Mouse (Mus musculus): ENCODE measurements around the gene Akap12.

The Akap12 gene

GRCm38 (mm10) chr10:4266041-4266930 is at the start of gene Akap12:
Gene Akap12 (plus strand): TSS chr10:4266380.
- DNase-seq (ENCODE audit: low spot score in 2 of 2): peak; percentile 21 to 69

GRCm38 (mm10) chr10:4230563-4231359 is 35.4 kb upstream of the Akap12 start:
- DNase-seq (ENCODE audit: low spot score in 2 of 2): no peak

- no peak for DNase-seq (ENCODE audit: low spot score in 2 of 2)
Observed at GRCm38 (mm10) chr10:4233102-4233501, 33.1 kb upstream of the Akap12 start.

- DNase-seq (ENCODE audit: low spot score in 2 of 2): no peak
Observed at GRCm38 (mm10) chr10:4239794-4240574, 26.2 kb upstream of the Akap12 start.

GRCm38 (mm10) chr10:4243591-4244300 is 22.4 kb upstream of the Akap12 start:
- no peak for DNase-seq (ENCODE audit: low spot score in 2 of 2)

GRCm38 (mm10) chr10:4245812-4246211 is 20.4 kb upstream of the Akap12 start:
- DNase-seq (ENCODE audit: low spot score in 2 of 2): no peak

- no peak for DNase-seq (ENCODE audit: low spot score in 2 of 2)
Observed at GRCm38 (mm10) chr10:4246407-4246806, 19.8 kb upstream of the Akap12 start.

GRCm38 (mm10) chr10:4249235-4249845 is 16.8 kb upstream of the Akap12 start:
- DNase-seq (ENCODE audit: low spot score in 2 of 2): no peak

GRCm38 (mm10) chr10:4250681-4251080 is 15.5 kb upstream of the Akap12 start:
- DNase-seq (ENCODE audit: low spot score in 2 of 2): no peak

- no peak for DNase-seq (ENCODE audit: low spot score in 2 of 2)
Observed at GRCm38 (mm10) chr10:4253613-4254012, 12.6 kb upstream of the Akap12 start.

GRCm38 (mm10) chr10:4254459-4254858 is 11.7 kb upstream of the Akap12 start:
- no peak for DNase-seq (ENCODE audit: low spot score in 2 of 2)

GRCm38 (mm10) chr10:4260925-4261324 is 5.3 kb upstream of the Akap12 start:
- DNase-seq (ENCODE audit: low spot score in 2 of 2): no peak

GRCm38 (mm10) chr10:4261359-4261952 is 4.7 kb upstream of the Akap12 start:
- DNase-seq (ENCODE audit: low spot score in 2 of 2): peak; percentile 35 to 64

GRCm38 (mm10) chr10:4265641-4266040 is 539 bp upstream of the Akap12 start:
- DNase-seq (ENCODE audit: low spot score in 2 of 2): no peak

- DNase-seq (ENCODE audit: low spot score in 2 of 2): peak in 1 of 2 experiments; percentile 68
Observed at GRCm38 (mm10) chr10:4266931-4267310, 741 bp downstream of the Akap12 start.

- no peak for DNase-seq (ENCODE audit: low spot score in 2 of 2)
Observed at GRCm38 (mm10) chr10:4267481-4267880, 1.3 kb downstream of the Akap12 start.

- DNase-seq (ENCODE audit: low spot score in 2 of 2): no peak
Observed at GRCm38 (mm10) chr10:4268140-4268539, 2.0 kb downstream of the Akap12 start.

- DNase-seq (ENCODE audit: low spot score in 2 of 2): no peak
Observed at GRCm38 (mm10) chr10:4275572-4275971, 9.4 kb downstream of the Akap12 start.

- no peak for DNase-seq (ENCODE audit: low spot score in 2 of 2)
Observed at GRCm38 (mm10) chr10:4276081-4276480, 9.9 kb downstream of the Akap12 start.

- DNase-seq (ENCODE audit: low spot score in 2 of 2): no peak
Observed at GRCm38 (mm10) chr10:4278041-4278440, 11.9 kb downstream of the Akap12 start.

Measured in spleen, postnatal 4 days (tissue).